Mouse (Mus musculus) neural tube, embryonic 13.5 days (tissue): ENCODE results near the gene Tnfrsf25. TPM values are rescaled to one million over a fixed set of nuclear protein-coding genes. Genes with fewer than 3 reads are reported as not detected.

Experiments used
- ATAC-seq: fragments of 200-750 bp; cut with Nextera tagmentation; 2 replicates; pipeline ENCODE4 v1.8.0; 2017; ENCODE audit warnings: low read depth, mild to moderate bottlenecking, moderate TSS enrichment, moderate library complexity
- H3K27ac ChIP-seq: fragments of 300-500 bp; sonication (generic); replicated peaks from 2 replicates; pipeline ENCODE4 v1.5.1; 2015; ENCODE audit warnings: moderate library complexity, mild to moderate bottlenecking, inconsistent platforms
- H3K27me3 ChIP-seq: fragments of 300-500 bp; sonication (generic); 2 replicates; pipeline ENCODE4 v1.6.1; 2015; ENCODE audit warnings: mild to moderate bottlenecking, inconsistent platforms
- H3K36me3 ChIP-seq: fragments of 300-500 bp; sonication (generic); 2 replicates; pipeline ENCODE4 v1.6.1; 2015; ENCODE audit warnings: mild to moderate bottlenecking, inconsistent platforms
- H3K4me1 ChIP-seq: fragments of 300-500 bp; sonication (generic); replicated peaks from 2 replicates; pipeline ENCODE4 v1.6.1; 2015; ENCODE audit warnings: inconsistent platforms
- H3K4me2 ChIP-seq: fragments of 300-500 bp; sonication (generic); 2 replicates; pipeline ENCODE4 v1.6.1; 2015; ENCODE audit warnings: inconsistent platforms, mild to moderate bottlenecking, moderate library complexity
- H3K4me3 ChIP-seq: fragments of 300-500 bp; sonication (generic); 2 replicates; pipeline ENCODE4 v1.5.1; 2015; ENCODE audit warnings: mild to moderate bottlenecking, inconsistent platforms
- H3K9ac ChIP-seq: fragments of 300-500 bp; sonication (generic); 2 replicates; pipeline ENCODE4 v1.6.1; 2015; ENCODE audit warnings: moderate library complexity, mild to moderate bottlenecking, inconsistent platforms
- H3K9me3 ChIP-seq: fragments of 300-500 bp; sonication (generic); 2 replicates; pipeline ENCODE4 v1.6.1; 2016; ENCODE audit warnings: inconsistent platforms
- WGBS: fragments of 180-500 bp; shearing (Covaris S2); methylation state at CpG from one replicate; pipeline ENCODE4 v1.1.7; 2015; 5-methylcytosine and 5-hydroxymethylcytosine counted together
- polyA plus RNA-seq: library from polyadenylated mRNA; unstranded; fragments of >200 nt; fragmentation: Nextera tagmentation; extraction: Ambion mirVana; gene quantifications from 2 replicates; pipeline ENCODE4 v1.2.1, GENCODE M21; 2015

Gene Tnfrsf25
- polyA plus RNA-seq, 1 experiment from 2014 or later = 0.84 TPM

DNA sequence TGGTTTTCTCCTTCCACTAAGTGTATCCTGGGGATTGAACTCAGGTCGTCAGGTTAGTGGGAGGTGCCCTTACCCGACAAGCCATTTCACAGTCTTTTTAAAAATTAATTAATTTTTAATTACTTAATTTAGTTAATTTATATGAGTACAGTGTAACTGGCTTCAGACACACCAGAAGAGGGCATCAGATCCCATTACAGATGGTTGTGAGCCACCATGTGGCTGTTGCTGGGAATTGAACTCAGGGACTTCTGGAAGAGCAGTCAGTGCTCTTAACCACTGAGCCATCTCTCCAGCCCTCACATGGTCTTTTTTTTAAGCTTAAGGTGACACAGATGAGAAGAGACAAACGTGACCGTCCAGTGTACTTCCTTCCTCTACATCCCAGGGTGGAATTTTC, 39.3 kb downstream of the Tnfrsf25 start:
- H3K9me3 ChIP-seq = no peaks in the 10 kb centered on the region
- no peak for ATAC-seq
- H3K4me2 ChIP-seq = no peak overlapping the region
- no peak overlapping the region for H3K9ac ChIP-seq
- H3K36me3 ChIP-seq = no peaks in the 10 kb centered on the region
- no peak overlapping the region for H3K4me3 ChIP-seq
- H3K27me3 ChIP-seq = peaks cover 95% of the 10 kb centered on the region
- no peak overlapping the region for H3K27ac ChIP-seq
- peaks cover 35% of the 10 kb centered on the region for H3K4me1 ChIP-seq
- WGBS = 63% methylated on average over 4 of the region's 4 CpGs

DNA sequence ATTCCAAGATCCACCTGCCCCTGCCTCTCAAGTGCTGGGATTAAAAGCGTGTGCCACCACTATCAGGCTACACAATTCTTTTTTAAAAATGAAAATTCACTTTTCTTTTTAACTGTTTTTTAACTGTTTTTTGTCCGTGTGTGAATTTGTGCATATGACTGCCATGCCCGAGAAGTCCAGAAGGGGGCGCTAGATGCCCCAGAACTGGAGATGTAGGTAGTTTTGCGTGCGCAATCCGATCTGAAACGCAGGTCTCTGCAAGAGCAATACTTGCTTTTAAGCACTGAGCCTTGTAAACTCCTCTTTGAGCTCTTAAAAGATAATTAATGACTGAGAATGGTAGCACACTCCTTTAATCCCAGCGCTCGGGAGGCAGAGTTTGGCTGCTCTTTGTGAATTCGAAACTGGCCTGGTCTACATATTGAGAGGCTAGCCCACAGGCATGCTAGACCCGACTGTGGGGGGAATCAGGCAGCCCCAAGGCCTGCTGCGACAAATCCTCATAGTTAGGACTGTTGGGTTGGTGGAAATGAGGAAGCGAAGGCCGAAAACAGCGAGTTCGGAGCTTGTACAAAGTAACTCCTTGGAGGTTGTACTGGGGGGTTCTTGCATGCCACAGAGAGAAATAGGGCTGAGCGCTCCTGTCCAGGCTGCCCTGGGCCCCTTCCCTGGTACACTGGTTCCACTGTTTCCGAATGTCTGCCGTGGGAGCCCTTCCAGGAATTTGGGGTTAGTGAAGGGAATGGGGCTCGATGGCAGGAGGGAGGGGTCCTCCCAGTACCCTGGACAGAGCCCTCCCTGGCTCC, 42.2 kb downstream of the Tnfrsf25 start:
- 16% methylated on average over 21 of the region's 21 CpGs for WGBS
- H3K4me1 ChIP-seq = peaks cover 26% of the 10 kb centered on the region
- H3K9ac ChIP-seq = no peak overlapping the region
- 0 out of 2 replicates have a peak overlapping the region, but pooled peaks have one; percentile 1 for H3K4me3 ChIP-seq
- peaks cover 95% of the 10 kb centered on the region for H3K27me3 ChIP-seq
- H3K27ac ChIP-seq = no peak overlapping the region
- H3K4me2 ChIP-seq = peak overlapping the region; percentile 30; the same call in 1 of the 2 replicates
- ATAC-seq = no peak
- H3K9me3 ChIP-seq = no peaks in the 10 kb centered on the region
- no peaks in the 10 kb centered on the region for H3K36me3 ChIP-seq

DNA sequence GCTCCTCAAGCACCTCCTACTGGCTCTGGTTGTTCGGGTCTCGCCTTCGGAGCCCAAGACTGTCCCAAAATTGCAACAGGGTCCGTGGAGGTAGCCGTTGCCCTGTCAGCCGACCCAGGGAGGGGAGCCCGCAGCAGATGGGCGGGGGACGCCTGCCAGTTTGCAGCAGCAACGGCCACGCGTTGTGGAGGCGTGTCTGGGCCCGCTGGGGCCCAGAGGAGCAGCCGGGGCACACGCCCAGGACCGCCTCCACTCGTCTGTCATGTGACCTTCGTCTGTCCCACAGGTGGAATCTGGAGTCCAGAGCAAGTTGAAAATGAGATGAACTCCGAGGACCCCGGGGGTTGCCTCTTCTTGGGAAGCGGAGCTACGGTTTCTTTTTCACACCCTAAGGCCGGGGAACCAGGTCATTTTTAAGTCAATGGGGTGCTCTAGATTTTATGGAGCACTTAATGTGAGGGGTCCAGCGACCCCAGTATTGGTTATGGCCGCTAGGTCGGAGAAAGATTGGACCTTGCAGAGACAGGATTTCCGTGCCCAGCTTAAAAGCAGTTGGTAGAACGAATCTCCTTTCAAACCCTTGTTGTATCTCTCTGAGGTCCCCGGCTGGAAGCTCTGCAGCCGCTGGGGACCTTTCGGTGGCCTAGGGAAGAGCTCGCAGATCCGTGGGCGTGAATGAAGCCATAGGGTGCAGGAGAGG, 43.0 kb downstream of the Tnfrsf25 start, which contains the start of gene Hes2:
Gene Hes2, plus strand, starts transcription at position 283 of the 700 bp plus-strand sequence.
- 2% methylated on average over 35 of the region's 35 CpGs for WGBS
- Histone ChIP-seq H3K4me2 (peak within 1 kb of the TSS; percentile 30), H3K27ac (no peak within 1 kb of the TSS), H3K9ac (no peak within 1 kb of the TSS), H3K9me3 (no peaks in the 10 kb centered on the region), H3K36me3 (no peaks in the 10 kb centered on the region), H3K4me3 (peak within 1 kb of the TSS; percentile 4; the same call in 1 of the 2 replicates), H3K27me3 (peaks cover 88% of the 10 kb centered on the region), H3K4me1 (peaks cover 22% of the 10 kb centered on the region)
- no peak for ATAC-seq

GRCm38 (mm10) chr4:152159285-152159678, 43.5 kb downstream of the Tnfrsf25 start:
- Histone ChIP-seq H3K4me3 (peak overlapping the region; percentile 4; the same call in 1 of the 2 replicates), H3K27ac (no peak overlapping the region), H3K27me3 (peaks cover 88% of the 10 kb centered on the region), H3K9me3 (no peaks in the 10 kb centered on the region), H3K4me1 (peaks cover 20% of the 10 kb centered on the region), H3K36me3 (no peaks in the 10 kb centered on the region), H3K4me2 (peak overlapping the region; percentile 30; the same call in 1 of the 2 replicates), H3K9ac (no peak overlapping the region)
- no peak for ATAC-seq
- WGBS = 2% methylated on average over 19 of the region's 19 CpGs

DNA sequence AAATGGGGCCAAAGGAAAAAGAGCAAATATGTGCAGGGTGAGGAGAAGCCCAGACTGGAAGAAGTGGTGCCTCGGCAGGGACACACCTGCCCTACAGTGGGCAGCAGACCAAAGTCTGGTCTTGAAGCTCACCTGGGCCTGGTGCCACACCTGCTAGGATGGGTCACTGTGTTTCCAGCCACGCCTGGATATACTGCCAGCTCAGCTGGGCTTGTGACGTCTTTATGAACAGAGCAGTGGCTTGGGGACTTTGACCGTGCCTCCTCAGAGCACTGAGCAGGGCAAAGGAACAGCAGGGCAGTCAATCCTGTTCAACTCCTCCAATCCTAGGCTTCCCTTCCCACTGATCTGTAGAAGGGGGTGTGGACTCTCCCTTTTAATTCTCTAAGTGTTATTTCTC, 45.0 kb downstream of the Tnfrsf25 start:
- Histone ChIP-seq H3K27me3 (peaks cover 73% of the 10 kb centered on the region), H3K27ac (no peak overlapping the region), H3K9ac (no peak overlapping the region), H3K36me3 (no peaks in the 10 kb centered on the region), H3K4me3 (no peak overlapping the region), H3K4me2 (no peak overlapping the region), H3K9me3 (no peaks in the 10 kb centered on the region), H3K4me1 (peaks cover 20% of the 10 kb centered on the region)
- no peak for ATAC-seq
- WGBS = 39% methylated on average over 4 of the region's 4 CpGs

GRCm38 (mm10) chr4:152161601-152162000, 45.9 kb downstream of the Tnfrsf25 start:
- H3K4me3 ChIP-seq = no peak overlapping the region
- H3K4me2 ChIP-seq = no peak overlapping the region
- no peak overlapping the region for H3K9ac ChIP-seq
- H3K36me3 ChIP-seq = no peaks in the 10 kb centered on the region
- peaks cover 69% of the 10 kb centered on the region for H3K27me3 ChIP-seq
- H3K27ac ChIP-seq = no peak overlapping the region
- no peak for ATAC-seq
- WGBS = 66% methylated on average over 6 of the region's 6 CpGs
- no peaks in the 10 kb centered on the region for H3K9me3 ChIP-seq
- H3K4me1 ChIP-seq = peaks cover 20% of the 10 kb centered on the region

- Histone ChIP-seq H3K27me3 (peaks cover 58% of the 10 kb centered on the region), H3K4me3 (no peak overlapping the region), H3K4me1 (peaks cover 20% of the 10 kb centered on the region), H3K36me3 (no peaks in the 10 kb centered on the region), H3K9me3 (no peaks in the 10 kb centered on the region), H3K27ac (no peak overlapping the region), H3K9ac (no peak overlapping the region), H3K4me2 (no peak overlapping the region)
- WGBS = 95% methylated on average over 2 of the region's 2 CpGs
- no peak for ATAC-seq
These were observed 47.0 kb downstream of the Tnfrsf25 start for GRCm38 (mm10) chr4:152162748-152163147.

GRCm38 (mm10) chr4:152165036-152165931, 49.5 kb downstream of the Tnfrsf25 start:
- H3K9ac ChIP-seq = no peak overlapping the region
- H3K9me3 ChIP-seq = no peaks in the 10 kb centered on the region
- 19% methylated on average over 22 of the region's 22 CpGs for WGBS
- no peak overlapping the region for H3K4me3 ChIP-seq
- no peak for ATAC-seq
- H3K4me1 ChIP-seq = no peaks in the 10 kb centered on the region
- no peak overlapping the region for H3K4me2 ChIP-seq
- peaks cover 44% of the 10 kb centered on the region for H3K27me3 ChIP-seq
- no peaks in the 10 kb centered on the region for H3K36me3 ChIP-seq
- H3K27ac ChIP-seq = no peak overlapping the region

- Histone ChIP-seq H3K27ac (no peak overlapping the region), H3K4me3 (no peak overlapping the region), H3K9me3 (no peaks in the 10 kb centered on the region), H3K27me3 (peaks cover 31% of the 10 kb centered on the region), H3K4me2 (no peak overlapping the region), H3K9ac (no peak overlapping the region), H3K4me1 (no peaks in the 10 kb centered on the region), H3K36me3 (no peaks in the 10 kb centered on the region)
- 56% methylated on average over 8 of the region's 8 CpGs for WGBS
- ATAC-seq = no peak
These were observed 52.3 kb downstream of the Tnfrsf25 start for GRCm38 (mm10) chr4:152168052-152168451.

GRCm38 (mm10) chr4:152169103-152169502, 53.4 kb downstream of the Tnfrsf25 start:
- no peak overlapping the region for H3K4me2 ChIP-seq

More at GRCm38 (mm10) chr4:152169103-152169502, 53.4 kb downstream of the Tnfrsf25 start:
- no peak overlapping the region for H3K4me3 ChIP-seq
- H3K9ac ChIP-seq = no peak overlapping the region
- H3K27me3 ChIP-seq = peaks cover 36% of the 10 kb centered on the region
- no peak overlapping the region for H3K27ac ChIP-seq
- H3K36me3 ChIP-seq = no peaks in the 10 kb centered on the region
- H3K4me1 ChIP-seq = no peaks in the 10 kb centered on the region
- H3K9me3 ChIP-seq = no peaks in the 10 kb centered on the region
- ATAC-seq = no peak
- 87% methylated on average over 7 of the region's 7 CpGs for WGBS
